Mouse (Mus musculus): Measurements from ENCODE around the gene Ing1.

Ing1 gene

DNA sequence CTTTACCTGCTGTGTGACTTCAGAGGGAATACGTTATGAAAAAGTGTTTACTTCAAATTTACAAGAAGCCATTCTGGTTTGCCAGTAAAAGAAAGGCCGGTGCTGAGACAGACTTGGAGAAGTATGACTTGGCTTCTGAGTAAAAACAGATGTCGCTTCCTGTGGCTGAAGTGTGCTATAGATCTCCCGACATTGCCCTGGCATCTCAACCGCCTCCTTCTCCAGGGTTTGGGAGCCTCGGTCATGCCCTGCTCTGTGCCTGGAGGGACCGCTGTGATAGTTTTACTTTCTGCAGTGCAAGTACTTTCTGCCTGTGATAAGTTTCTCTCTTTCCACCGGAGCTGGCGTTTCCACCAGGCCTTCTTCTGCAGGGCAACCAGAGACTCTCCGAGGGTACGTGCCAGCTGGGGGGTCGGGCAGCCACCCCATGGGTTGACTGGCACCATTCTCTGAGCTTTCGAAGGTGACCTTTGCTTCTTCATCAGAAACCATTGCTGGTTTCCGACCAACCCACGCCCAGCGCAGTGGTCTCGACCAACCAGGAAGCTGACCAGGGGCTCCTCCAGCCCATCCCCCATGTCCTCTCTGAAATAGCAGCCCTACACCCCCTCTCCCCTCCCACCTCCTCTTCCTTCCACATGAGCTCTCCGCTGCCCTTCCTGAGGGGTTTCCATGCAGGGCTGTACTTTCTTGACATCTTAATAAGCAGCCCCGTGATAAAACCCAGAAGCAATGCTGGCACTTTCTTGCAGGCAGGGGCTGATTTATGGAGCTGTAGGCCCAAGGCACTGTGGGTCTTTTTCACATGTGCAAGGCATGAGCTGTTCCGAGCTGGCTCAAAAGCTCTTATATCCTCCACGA lies 30.4 kb downstream of the Ing1 start:
- DNase-seq (ENCODE audit: low spot score): no peak

DNA sequence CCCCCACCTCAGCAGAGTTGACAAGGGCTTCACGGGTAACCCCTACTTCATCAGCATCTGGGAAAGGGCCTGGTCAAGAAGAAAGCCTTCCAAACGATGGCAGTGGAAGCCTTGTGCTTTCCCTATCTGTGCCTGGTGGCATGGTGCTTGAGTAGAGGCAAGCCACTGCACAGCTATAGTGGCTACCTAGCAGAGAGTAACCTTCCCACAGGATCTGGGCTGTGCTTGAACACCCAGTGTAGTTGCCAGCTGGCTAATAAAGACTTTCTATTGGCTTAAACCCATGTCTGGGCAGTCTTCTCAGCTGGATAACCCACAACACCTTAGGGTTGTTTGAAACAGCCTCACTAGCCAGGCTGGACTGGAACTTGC lies 31.0 kb downstream of the Ing1 start:
- DNase-seq (ENCODE audit: low spot score): no peak

GRCm38 (mm10) chr8:11591837-11592236 lies 36.5 kb downstream of the Ing1 start:
- no peak for DNase-seq (ENCODE audit: low spot score)

- DNase-seq (ENCODE audit: low spot score): peak; percentile 24
Observed at GRCm38 (mm10) chr8:11592296-11592695, 36.9 kb downstream of the Ing1 start.

- no peak for DNase-seq (ENCODE audit: low spot score)
Observed at GRCm38 (mm10) chr8:11593222-11593884, 38.0 kb downstream of the Ing1 start.

DNA sequence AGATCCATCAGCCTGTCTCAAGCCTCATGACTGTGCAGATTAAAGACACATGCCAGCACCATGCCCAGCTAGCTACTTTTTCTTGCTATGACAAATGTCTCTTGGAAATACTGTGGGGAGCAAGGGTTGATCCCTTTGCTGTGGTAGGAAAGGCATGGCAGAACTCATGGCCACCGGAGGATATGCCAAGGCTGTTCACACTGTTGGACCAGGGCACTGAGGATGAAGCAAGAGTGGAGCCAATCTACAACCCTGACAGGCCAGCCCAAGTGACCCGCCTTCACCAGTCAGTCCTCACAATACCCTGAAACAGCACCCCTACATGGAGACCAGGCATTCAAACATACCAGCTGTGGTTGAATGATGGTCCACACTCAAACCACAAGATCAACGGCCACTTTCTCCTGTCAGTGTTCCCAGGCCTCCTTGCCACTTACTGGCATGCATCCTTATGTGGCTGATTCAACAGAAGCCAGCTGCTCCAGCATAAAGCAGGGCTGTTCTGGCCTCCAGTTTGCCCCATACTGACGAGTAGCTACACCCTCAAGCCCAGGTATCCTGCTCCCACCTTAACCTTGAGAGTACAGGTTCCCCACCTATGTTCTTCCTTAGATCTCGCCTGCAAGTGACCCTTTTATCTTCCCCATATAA lies 45.1 kb downstream of the Ing1 start:
- DNase-seq (ENCODE audit: low spot score): no peak

- peak; percentile 87 for DNase-seq (ENCODE audit: low spot score)
Observed at GRCm38 (mm10) chr8:11602006-11602680, 46.8 kb downstream of the Ing1 start.

GRCm38 (mm10) chr8:11608848-11609247 lies 53.5 kb downstream of the Ing1 start:
- DNase-seq (ENCODE audit: low spot score): no peak
